Mouse (Mus musculus) myocyte (in vitro differentiated cells): ENCODE measurements at regions not wholly inside any gene's neighbourhood (a gene's known extent, or its start where the extent isn't known, plus 50 kb on each side); places are given as distances from the start of the nearest gene placed in this dataset.

Source experiments
- H3K27me3 ChIP-seq: one replicate; pipeline ENCODE4 v1.6.1; 2011; ENCODE audit not compliant: control insufficient read depth, insufficient read depth, insufficient read length
- H3K36me3 ChIP-seq: one replicate; pipeline ENCODE4 v1.6.1; 2011; ENCODE audit not compliant: control insufficient read depth, insufficient read depth
- H3K4me2 ChIP-seq: one replicate; pipeline ENCODE4 v1.6.1; 2011; ENCODE audit warnings: low read depth, control low read depth
- H3K4me3 ChIP-seq: one replicate; pipeline ENCODE4 v1.5.1; 2011; ENCODE audit warnings: mild to moderate bottlenecking, control low read depth, moderate library complexity
- H3K79me2 ChIP-seq: one replicate; pipeline ENCODE4 v1.6.1; 2011; ENCODE audit not compliant: control insufficient read depth, insufficient read depth
- H3ac ChIP-seq: one replicate; pipeline ENCODE4 v1.6.1; 2011; ENCODE audit not compliant: control insufficient read depth, insufficient read length
- CEBPB ChIP-seq: IDR thresholded peaks from 2 replicates; pipeline ENCODE4 v1.6.1; 2011; ENCODE audit warnings: mild to moderate bottlenecking, moderate library complexity; ENCODE audit not compliant: poor library complexity, insufficient read depth, severe bottlenecking
- E2F4 ChIP-seq: IDR thresholded peaks from one replicate; pipeline ENCODE4 v1.6.1; 2011; ENCODE audit warnings: mild to moderate bottlenecking, control low read depth, moderate library complexity; ENCODE audit not compliant: insufficient read depth
- MAX ChIP-seq: IDR thresholded peaks from one replicate; pipeline ENCODE4 v1.6.1; 2011; ENCODE audit warnings: low read depth, mild to moderate bottlenecking, control low read depth
- MYOD1 ChIP-seq, 3 experiments: IDR thresholded peaks; one replicate each; pipeline ENCODE4 v1.6.1; 2011; ENCODE audit warnings: control low read depth in 2 of 3, low read depth in 2 of 3, mild to moderate bottlenecking in 2 of 3, moderate library complexity in 1 of 3; ENCODE audit not compliant: insufficient read length in 2 of 3, control insufficient read depth in 1 of 3
- MYOG ChIP-seq, 3 experiments: IDR thresholded peaks; one replicate each; pipeline ENCODE4 v1.6.1; 2011; ENCODE audit warnings: control low read depth in 2 of 3, low read depth in 2 of 3, mild to moderate bottlenecking in 2 of 3; ENCODE audit not compliant: insufficient read length in 2 of 3, control insufficient read depth in 1 of 3, insufficient read depth in 1 of 3
- POLR2A ChIP-seq: IDR thresholded peaks from one replicate; pipeline ENCODE4 v1.6.1; 2011; ENCODE audit warnings: low read depth, mild to moderate bottlenecking, control low read depth, moderate library complexity; ENCODE audit not compliant: insufficient read length
- POLR2AphosphoS2 ChIP-seq: IDR thresholded peaks from one replicate; pipeline ENCODE4 v1.6.1; 2011; ENCODE audit warnings: low read depth, control low read depth; ENCODE audit not compliant: insufficient read length
- REST ChIP-seq: IDR thresholded peaks from one replicate; pipeline ENCODE4 v1.6.1; 2011; ENCODE audit warnings: mild to moderate bottlenecking, control low read depth, moderate library complexity; ENCODE audit not compliant: insufficient read depth, insufficient read length
- SRF ChIP-seq: IDR thresholded peaks from one replicate; pipeline ENCODE4 v1.6.1; 2011; ENCODE audit warnings: low read depth; ENCODE audit not compliant: control insufficient read depth, insufficient read length
- TCF12 ChIP-seq: IDR thresholded peaks from one replicate; pipeline ENCODE4 v1.6.1; 2011; ENCODE audit warnings: mild to moderate bottlenecking, control low read depth; ENCODE audit not compliant: poor library complexity, insufficient read depth, severe bottlenecking
- TCF3 ChIP-seq: IDR thresholded peaks from one replicate; pipeline ENCODE4 v1.6.1; 2011; ENCODE audit warnings: low read depth, control low read depth; ENCODE audit not compliant: insufficient read length
- USF1 ChIP-seq: IDR thresholded peaks from one replicate; pipeline ENCODE4 v1.6.1; 2011; ENCODE audit warnings: low read depth, mild to moderate bottlenecking, control low read depth, moderate library complexity

DNA sequence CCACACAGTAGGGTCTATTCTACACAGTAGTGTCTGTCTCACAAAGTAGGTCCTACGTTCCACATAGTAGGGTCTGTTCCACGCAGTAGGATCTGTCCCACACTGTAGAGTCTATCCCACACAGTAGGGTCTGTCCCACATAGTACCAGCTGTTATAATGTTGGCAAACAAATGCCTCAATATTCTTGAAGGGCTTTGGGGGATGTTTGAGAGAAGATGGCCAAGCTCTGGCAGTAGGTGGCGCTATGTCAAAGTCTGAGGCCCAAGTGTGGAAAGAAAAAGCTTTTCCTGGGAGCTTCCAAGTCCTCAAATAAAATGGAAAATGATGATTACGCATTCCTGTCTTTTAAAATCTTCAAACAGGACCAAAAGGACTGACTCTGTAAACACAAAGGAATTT lies 125.7 kb downstream of the 9530068E07Rik start:
- no peaks in the 10 kb centered on the region for H3K36me3 ChIP-seq
- H3K79me2 ChIP-seq, result no peaks in the 10 kb centered on the region
- no peak overlapping the region for H3K4me3 ChIP-seq
- peaks cover 22% of the 10 kb centered on the region for H3K27me3 ChIP-seq
- no peak overlapping the region for H3K4me2 ChIP-seq
- TF ChIP-seq MYOD1 (IDR thresholded peaks at IDR 0.05; ENCODE audit: control insufficient read depth in 1 of 3, insufficient read length in 2 of 3, low read depth in 2 of 3), result no peak
- TF ChIP-seq CEBPB, result no peak
- TF ChIP-seq E2F4, result no peak
- no peak for TF ChIP-seq SRF
- no peak for TF ChIP-seq POLR2AphosphoS2
- no peak for TF ChIP-seq USF1
- no peak for TF ChIP-seq TCF12
- no peak for TF ChIP-seq POLR2A
- no peak for TF ChIP-seq REST
- no peak for TF ChIP-seq MYOG (IDR thresholded peaks at IDR 0.05; ENCODE audit: control insufficient read depth in 1 of 3, insufficient read depth in 1 of 3, insufficient read length in 2 of 3, low read depth in 2 of 3)
- no peak for TF ChIP-seq MAX
- H3ac ChIP-seq, result no peak overlapping the region

DNA sequence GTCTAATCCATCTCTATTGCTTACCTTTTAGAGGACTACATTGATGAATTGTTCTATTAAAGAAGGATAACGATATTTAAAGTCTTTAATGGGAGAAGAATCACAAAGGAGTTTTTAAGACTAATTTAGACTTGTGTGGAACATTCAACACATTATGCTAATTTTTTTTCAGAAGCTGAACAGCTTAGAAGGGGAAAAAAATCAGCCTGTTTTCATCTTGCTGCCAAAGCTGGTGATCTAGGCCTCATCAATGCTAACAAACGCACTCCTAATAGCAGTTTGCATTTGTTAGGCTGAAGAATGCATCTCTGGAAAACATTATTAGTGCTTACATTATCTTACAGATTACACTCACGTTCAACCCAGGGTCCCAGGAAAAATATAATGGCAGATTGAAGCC lies 126.2 kb downstream of the 9530068E07Rik start:
- no peak for TF ChIP-seq POLR2AphosphoS2
- no peak for TF ChIP-seq TCF3
- no peak for TF ChIP-seq MYOD1 (IDR thresholded peaks at IDR 0.05; ENCODE audit: control insufficient read depth in 1 of 3, insufficient read length in 2 of 3, low read depth in 2 of 3)
- no peak for TF ChIP-seq E2F4
- no peak for TF ChIP-seq CEBPB
- TF ChIP-seq MAX, result no peak
- no peak for TF ChIP-seq MYOG (IDR thresholded peaks at IDR 0.05; ENCODE audit: control insufficient read depth in 1 of 3, insufficient read depth in 1 of 3, insufficient read length in 2 of 3, low read depth in 2 of 3)
- TF ChIP-seq TCF12, result no peak
- TF ChIP-seq POLR2A, result no peak
- TF ChIP-seq REST, result no peak
- TF ChIP-seq SRF, result no peak
- no peak for TF ChIP-seq USF1

DNA sequence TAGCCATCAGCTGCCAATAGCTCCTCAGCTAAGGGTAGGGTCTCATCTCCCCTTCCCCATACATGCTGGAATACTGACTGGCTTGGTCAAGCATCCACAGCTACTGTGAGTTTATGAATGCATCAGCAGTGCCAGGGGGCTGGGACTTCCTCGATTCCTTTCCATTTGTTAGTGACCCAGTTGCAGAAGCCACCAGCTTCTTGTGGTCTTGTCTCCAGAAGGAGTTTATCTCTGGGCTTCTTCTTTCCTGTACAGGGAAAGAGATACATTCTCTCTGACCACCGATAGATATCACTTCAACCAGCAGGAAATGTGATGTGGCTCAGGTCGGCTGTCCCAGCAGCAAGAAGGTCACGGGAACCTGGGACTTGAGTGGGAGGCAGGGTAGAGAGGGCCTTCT lies 127.0 kb downstream of the 9530068E07Rik start:
- Histone ChIP-seq H3K36me3 (no peaks in the 10 kb centered on the region), H3ac (no peak overlapping the region), H3K79me2 (no peaks in the 10 kb centered on the region), H3K27me3 (peaks cover 22% of the 10 kb centered on the region), H3K4me2 (no peak overlapping the region), H3K4me3 (no peak overlapping the region)
- TF ChIP-seq POLR2AphosphoS2, result no peak
- TF ChIP-seq E2F4, result no peak
- no peak for TF ChIP-seq TCF12
- TF ChIP-seq TCF3, result no peak
- TF ChIP-seq USF1, result no peak
- TF ChIP-seq MYOD1 (IDR thresholded peaks at IDR 0.05; ENCODE audit: control insufficient read depth in 1 of 3, insufficient read length in 2 of 3, low read depth in 2 of 3), result no peak
- TF ChIP-seq SRF, result no peak
- no peak for TF ChIP-seq POLR2A
- no peak for TF ChIP-seq MYOG (IDR thresholded peaks at IDR 0.05; ENCODE audit: control insufficient read depth in 1 of 3, insufficient read depth in 1 of 3, insufficient read length in 2 of 3, low read depth in 2 of 3)
- no peak for TF ChIP-seq CEBPB
- TF ChIP-seq REST, result no peak
- TF ChIP-seq MAX, result no peak

More for the DNA sequence above, 126.2 kb downstream of the 9530068E07Rik start:
- H3K4me3 ChIP-seq, result no peak overlapping the region
- no peak overlapping the region for H3K4me2 ChIP-seq
- peaks cover 22% of the 10 kb centered on the region for H3K27me3 ChIP-seq
- H3K79me2 ChIP-seq, result no peaks in the 10 kb centered on the region
- no peak overlapping the region for H3ac ChIP-seq
- no peaks in the 10 kb centered on the region for H3K36me3 ChIP-seq

DNA sequence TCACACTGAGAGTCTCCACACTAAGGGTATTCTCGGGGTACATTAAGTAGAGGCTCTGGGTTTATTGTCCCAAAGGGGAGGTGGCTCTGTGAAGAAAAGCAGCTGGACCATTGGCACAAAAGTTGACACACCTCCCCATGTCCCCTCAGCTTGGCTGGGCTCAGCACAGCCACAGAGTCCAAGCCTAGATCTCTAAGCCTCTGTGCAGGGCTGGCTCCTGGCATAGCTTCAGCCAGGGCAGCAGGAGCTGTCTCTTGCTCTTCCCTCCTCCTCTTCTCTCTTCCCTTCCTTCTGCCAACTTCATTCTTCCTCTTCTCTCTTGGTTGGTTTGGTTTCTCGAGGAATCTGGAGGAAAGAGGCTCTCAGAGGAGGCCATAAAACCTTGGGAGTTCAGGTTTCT lies 127.4 kb downstream of the 9530068E07Rik start:
- no peaks in the 10 kb centered on the region for H3K36me3 ChIP-seq
- no peak overlapping the region for H3K4me3 ChIP-seq
- no peaks in the 10 kb centered on the region for H3K79me2 ChIP-seq
- no peak overlapping the region for H3K4me2 ChIP-seq
- TF ChIP-seq CEBPB (no peak), E2F4 (no peak), REST (no peak), TCF12 (no peak), SRF (no peak), USF1 (no peak), MYOD1 (IDR thresholded peaks at IDR 0.05; ENCODE audit: control insufficient read depth in 1 of 3, insufficient read length in 2 of 3, low read depth in 2 of 3) (no peak), POLR2A (no peak), TCF3 (no peak), MAX (no peak), POLR2AphosphoS2 (no peak), MYOG (IDR thresholded peaks at IDR 0.05; ENCODE audit: control insufficient read depth in 1 of 3, insufficient read depth in 1 of 3, insufficient read length in 2 of 3, low read depth in 2 of 3) (no peak)
- H3K27me3 ChIP-seq, result peaks cover 22% of the 10 kb centered on the region
- no peak overlapping the region for H3ac ChIP-seq

DNA sequence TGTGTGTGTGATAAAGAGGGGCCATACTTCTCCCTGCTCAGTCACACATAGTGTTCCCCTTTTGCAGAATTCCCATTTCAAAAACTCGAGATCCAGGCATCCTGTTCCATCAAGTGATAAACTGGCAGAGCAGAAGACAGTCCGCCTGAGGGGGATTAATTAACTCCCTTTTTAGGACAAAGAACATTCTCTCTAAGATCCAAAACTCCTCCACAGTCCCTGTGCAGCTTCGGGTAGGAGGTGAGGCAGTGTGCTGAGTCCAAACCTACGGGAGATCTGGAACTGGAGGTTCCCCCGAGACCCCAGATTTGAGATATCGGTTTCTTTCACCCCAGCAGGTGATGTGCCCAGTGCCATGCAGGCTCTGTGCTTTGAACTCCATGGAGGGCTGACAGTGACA lies 129.2 kb downstream of the 9530068E07Rik start:
- H3K27me3 ChIP-seq, result peaks cover 22% of the 10 kb centered on the region
- H3K36me3 ChIP-seq, result no peaks in the 10 kb centered on the region
- no peaks in the 10 kb centered on the region for H3K79me2 ChIP-seq
- no peak overlapping the region for H3K4me3 ChIP-seq
- TF ChIP-seq SRF (no peak), REST (no peak), TCF3 (no peak), E2F4 (no peak), MYOD1 (IDR thresholded peaks at IDR 0.05; ENCODE audit: control insufficient read depth in 1 of 3, insufficient read length in 2 of 3, low read depth in 2 of 3) (no peak), USF1 (no peak), POLR2A (no peak), MAX (no peak), TCF12 (no peak), CEBPB (no peak), POLR2AphosphoS2 (no peak), MYOG (IDR thresholded peaks at IDR 0.05; ENCODE audit: control insufficient read depth in 1 of 3, insufficient read depth in 1 of 3, insufficient read length in 2 of 3, low read depth in 2 of 3) (no peak)
- no peak overlapping the region for H3ac ChIP-seq
- H3K4me2 ChIP-seq, result no peak overlapping the region
